Comparison of ENCODE assay signal across 7 mouse cellular contexts in the genomic region with DNA sequence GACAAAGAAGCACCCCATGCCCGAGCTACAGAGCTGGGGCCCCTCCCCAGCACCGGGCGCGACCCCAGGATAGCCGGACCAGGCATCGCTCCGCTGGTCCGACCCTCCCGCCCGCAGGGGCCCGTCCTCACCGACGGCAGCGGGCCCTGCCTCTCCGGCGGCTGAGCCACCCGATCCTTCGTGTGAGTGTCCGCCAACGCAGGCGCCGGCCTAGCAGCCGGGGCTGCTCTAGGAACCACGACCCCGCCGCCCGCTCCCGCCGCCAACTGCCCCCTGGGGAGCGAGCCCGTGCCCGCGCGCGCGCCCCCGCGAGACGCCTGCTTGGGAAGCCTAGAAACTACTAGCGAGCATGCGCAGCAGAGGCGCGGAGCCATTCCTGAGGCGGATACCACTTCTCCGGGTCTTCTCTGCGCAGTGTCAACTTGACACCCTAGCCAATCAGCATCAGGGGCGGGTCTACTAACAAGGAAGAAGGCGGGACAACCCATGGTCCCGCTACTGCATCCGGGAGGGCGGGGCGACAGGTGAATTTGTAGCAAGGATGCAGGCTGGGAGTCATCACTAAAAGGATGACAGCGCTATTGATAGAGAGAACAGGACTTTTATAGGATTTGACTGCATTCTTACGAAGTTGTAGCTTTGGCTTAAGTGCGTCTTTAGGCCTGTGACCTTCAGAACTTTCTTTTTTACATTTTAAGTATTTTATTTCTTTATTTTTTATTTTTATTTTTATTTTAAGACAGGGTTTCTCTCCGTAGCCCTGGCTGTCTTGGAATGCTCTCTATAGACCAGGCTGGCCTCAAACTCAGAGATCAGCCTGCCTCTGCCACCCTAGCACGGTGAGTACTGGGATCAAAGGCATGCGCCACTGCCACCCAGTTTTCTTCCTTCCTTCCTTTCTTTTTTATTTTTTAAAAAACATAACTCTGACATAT. TPM values are rescaled to one million over a fixed set of nuclear protein-coding genes. Genes with fewer than 3 reads are reported as not detected.
DNase-seq lines count a peak whose midpoint lies in the region; ATAC-seq lines count a peak whose summit lies in the region.

A gene (minus strand): TSS at position 319 of the 935 bp plus-strand sequence.

- ATAC-seq in intestine, embryonic 15.5 days, result peak; percentile 98

- DNase-seq in adrenal gland, adult 2 months, result peak; percentile 98
- DNase-seq in embryo, embryonic 11.5 days (ENCODE audit: low read depth, low spot score), result peak; percentile 97
- DNase-seq in gastrocnemius, postnatal 36 days, result peak; percentile 96
- DNase-seq in left cerebral cortex, postnatal 25 days (ENCODE audit: low spot score in 2 of 2), result peak; percentile 99 to 100
- DNase-seq in midbrain, embryonic 10.5 days (ENCODE audit: low spot score), result peak; percentile 99
- peak; percentile 99 for DNase-seq in right cerebral cortex, postnatal 4 days

- H3K9ac ChIP-seq in intestine, embryonic 15.5 days, result peak within 1 kb of the TSS; percentile 94

- WGBS in intestine, embryonic 15.5 days, result 3% methylated on average over 55 of the region's 58 CpGs
- WGBS in midbrain, embryonic 10.5 days, result 3% methylated on average over 58 of the region's 58 CpGs

- peak within 1 kb of the TSS; percentile 59 for H3K27ac ChIP-seq in intestine, embryonic 15.5 days
- H3K27ac ChIP-seq in midbrain, embryonic 10.5 days (replicated peaks), result peak within 1 kb of the TSS; percentile 98

- H3K36me3 ChIP-seq in intestine, embryonic 15.5 days, result no peaks in the 10 kb centered on the region
- H3K36me3 ChIP-seq in midbrain, embryonic 10.5 days, result peaks cover 33% of the 10 kb centered on the region

- H3K9me3 ChIP-seq in intestine, embryonic 15.5 days, result no peaks in the 10 kb centered on the region
- H3K9me3 ChIP-seq in midbrain, embryonic 10.5 days (replicated peaks), result no peaks in the 10 kb centered on the region

- H3K4me2 ChIP-seq in intestine, embryonic 15.5 days (replicated peaks), result peak within 1 kb of the TSS; percentile 77

- H3K27me3 ChIP-seq in intestine, embryonic 15.5 days (replicated peaks), result no peaks in the 10 kb centered on the region
- no peaks in the 10 kb centered on the region for H3K27me3 ChIP-seq in midbrain, embryonic 10.5 days (ENCODE audit: low read depth, poor library complexity, severe bottlenecking)

- peak within 1 kb of the TSS; percentile 91 for H3K4me3 ChIP-seq in intestine, embryonic 15.5 days (replicated peaks)
- peak within 1 kb of the TSS; percentile 91 for H3K4me3 ChIP-seq in midbrain, embryonic 10.5 days

- H3K4me1 ChIP-seq in intestine, embryonic 15.5 days (replicated peaks), result 0 out of 2 replicates have a peak, but pooled peaks cover 3% of the 10 kb centered on the region
- peaks cover 23% of the 10 kb centered on the region for H3K4me1 ChIP-seq in midbrain, embryonic 10.5 days

- intact Hi-C loops in gastrocnemius, postnatal 36 days (cut with DNase I), result loop anchor here (5.0 kb wide), 1 partner anchor 191 kb away; no protein-coding TSS in a partner anchor
- intact Hi-C loops in left cerebral cortex, postnatal 25 days (cut with DNase I), result loop anchor here (2.0 to 5.0 kb wide), 3 partner anchors 57 to 191 kb away; a partner anchor contains a TSS

RNA-seq across cellular contexts. Expression of the gene that starts here (rescaled TPM):
- total RNA-seq in adrenal gland, adult 2 months (2021), result 10 to 100 TPM; 61.8 to 85.0 TPM
- 45.8 and 49.3 TPM in 2 replicates for polyA plus RNA-seq in adrenal gland, adult 2 months (2012; rRNA removed)
- total RNA-seq in gastrocnemius, postnatal 36 days (2021), result 10 to 100 TPM; 34.3 to 38.0 TPM
- polyA plus RNA-seq in intestine, embryonic 15.5 days (2015; fragmentation: Nextera tagmentation; extraction: Ambion mirVana), result 48.3 and 49.4 TPM in 2 replicates
- total RNA-seq in left cerebral cortex, postnatal 25 days (2021), result 100 to 1,000 TPM; 304 to 305 TPM
- 187 and 202 TPM in 2 replicates for polyA plus RNA-seq in midbrain, embryonic 10.5 days (2016; fragmentation: Nextera tagmentation; extraction: Ambion mirVana)

Comparison
In these comparisons a context has a peak if more than half of its experiments do, and no peak if none do; other contexts are left out.
1. Peak in every context shown above with its lines: DNase-seq, ATAC-seq, H3K4me3 ChIP-seq and H3K27ac ChIP-seq.